19 mouse cellular contexts compared by ENCODE assay signal in genomic region chr8:119809620-119810019, GRCm38 (mm10). TPM values are rescaled to one million over a fixed set of nuclear protein-coding genes. Genes with fewer than 3 reads are reported as not detected.
DNase-seq lines count a peak whose midpoint lies in the region; ATAC-seq and TF ChIP-seq lines count a peak whose summit lies in the region.
"Had no signal": no experiment of that assay in that cellular context is flagged by ENCODE, and none has a peak within 500 bp of the region (broad histone marks: within the 10 kb centered on the region; RNA-seq: fewer than 3 reads in every experiment).

No protein-coding gene starts in this region.

- H3K4me1 ChIP-seq in hindbrain, embryonic 11.5 days (replicated peaks; ENCODE audit: control insufficient read depth, insufficient read depth, low read length), result peaks cover 5% of the 10 kb centered on the region; the same call in 1 of the 2 replicates
- H3K4me1 ChIP-seq in midbrain, embryonic 13.5 days (replicated peaks), result peaks cover 64% of the 10 kb centered on the region
- peaks cover 70% of the 10 kb centered on the region for H3K4me1 ChIP-seq in intestine, embryonic 16.5 days (ENCODE audit: control insufficient read depth, insufficient read depth, low read length)

- no peak for TF ChIP-seq CTCF in layer of hippocampus, adult 2 months (conservative IDR thresholded peaks at IDR 0.05)

- no peak overlapping the region for H3K4me2 ChIP-seq in hindbrain, embryonic 11.5 days (replicated peaks; ENCODE audit: low read depth, low read length)
- no peak overlapping the region for H3K4me2 ChIP-seq in midbrain, embryonic 13.5 days (replicated peaks)
- H3K4me2 ChIP-seq in intestine, embryonic 16.5 days (ENCODE audit: low read depth, low read length), result no peak overlapping the region
- H3K4me2 ChIP-seq: embryonic facial prominence, embryonic 13.5 days had no signal

- no peaks in the 10 kb centered on the region for H3K27me3 ChIP-seq in hindbrain, embryonic 11.5 days (ENCODE audit: control insufficient read depth, insufficient read depth, low read length)
- no peaks in the 10 kb centered on the region for H3K27me3 ChIP-seq in midbrain, embryonic 13.5 days
- H3K27me3 ChIP-seq in intestine, embryonic 16.5 days (replicated peaks; ENCODE audit: control insufficient read depth, insufficient read depth, low read length), result no peaks in the 10 kb centered on the region
- H3K27me3 ChIP-seq: embryonic facial prominence, embryonic 13.5 days had no signal

- peak overlapping the region; percentile 76 for H3K27ac ChIP-seq in layer of hippocampus, adult 2 months
- peak overlapping the region; percentile 60 for H3K27ac ChIP-seq in hindbrain, embryonic 11.5 days (ENCODE audit: low read depth, low read length)
- peak overlapping the region; percentile 47; the same call in 1 of the 2 replicates for H3K27ac ChIP-seq in midbrain, embryonic 13.5 days
- no peak overlapping the region for H3K27ac ChIP-seq in intestine, embryonic 16.5 days (ENCODE audit: low read length)
- H3K27ac ChIP-seq: embryonic facial prominence, embryonic 13.5 days had no signal

- H3K4me3 ChIP-seq in layer of hippocampus, adult 2 months, result no peak overlapping the region
- no peak overlapping the region for H3K4me3 ChIP-seq in hindbrain, embryonic 11.5 days (ENCODE audit: low read depth, low read length)
- no peak overlapping the region for H3K4me3 ChIP-seq in midbrain, embryonic 13.5 days (replicated peaks)
- no peak overlapping the region for H3K4me3 ChIP-seq in intestine, embryonic 16.5 days (ENCODE audit: low read length)
- H3K4me3 ChIP-seq: embryonic facial prominence, embryonic 13.5 days had no signal

- no peak for DNase-seq in layer of hippocampus, adult 2 months (ENCODE audit: low spot score in 2 of 2)
- DNase-seq in layer of hippocampus, adult 11-12 months (ENCODE audit: low spot score), result no peak
- DNase-seq in hindbrain, embryonic 11.5 days (ENCODE audit: low spot score), result no peak
- no peak for DNase-seq in lung, postnatal 36 days
- no peak for DNase-seq in right cerebral cortex, postnatal 14 days
- DNase-seq: adrenal gland, postnatal 25 days; cerebellum, adult 8-10 months; heart, adult 11 months; heart, postnatal 4 days; kidney, adult 18-20 months; kidney, postnatal 36 days; liver; liver, postnatal 0 days; lung, postnatal 14 days; thymus, postnatal 4 days had no signal

- 87% methylated on average over 9 of the region's 9 CpGs for WGBS in hindbrain, embryonic 11.5 days
- 93% methylated on average over 9 of the region's 9 CpGs for WGBS in midbrain, embryonic 13.5 days
- WGBS in intestine, embryonic 16.5 days, result 93% methylated on average over 9 of the region's 9 CpGs

- H3K9ac ChIP-seq in hindbrain, embryonic 11.5 days (ENCODE audit: low read depth, low read length), result no peak overlapping the region
- no peak overlapping the region for H3K9ac ChIP-seq in midbrain, embryonic 13.5 days (replicated peaks)
- no peak overlapping the region for H3K9ac ChIP-seq in intestine, embryonic 16.5 days (ENCODE audit: low read depth, low read length)
- H3K9ac ChIP-seq: embryonic facial prominence, embryonic 13.5 days; liver, postnatal 0 days had no signal

- no peaks in the 10 kb centered on the region for H3K9me3 ChIP-seq in hindbrain, embryonic 11.5 days (ENCODE audit: control insufficient read depth, low read length)
- H3K9me3 ChIP-seq in midbrain, embryonic 13.5 days, result no peaks in the 10 kb centered on the region
- no peaks in the 10 kb centered on the region for H3K9me3 ChIP-seq in intestine, embryonic 16.5 days (ENCODE audit: control insufficient read depth, low read length)
- H3K9me3 ChIP-seq: embryonic facial prominence, embryonic 13.5 days had no signal

- 0 out of 2 replicates have a peak, but pooled peaks cover 2% of the 10 kb centered on the region for H3K36me3 ChIP-seq in hindbrain, embryonic 11.5 days (ENCODE audit: control insufficient read depth, insufficient read depth, low read length)
- H3K36me3 ChIP-seq in midbrain, embryonic 13.5 days, result peaks cover 18% of the 10 kb centered on the region
- peaks cover 3% of the 10 kb centered on the region; the same call in 1 of the 2 replicates for H3K36me3 ChIP-seq in intestine, embryonic 16.5 days (ENCODE audit: control insufficient read depth, insufficient read depth, low read length)

- ATAC-seq in hindbrain, embryonic 11.5 days (ENCODE audit: low FRiP score), result 0 out of 2 replicates have a peak, but pooled peaks have one; percentile 18
- ATAC-seq in midbrain, embryonic 13.5 days, result peak; percentile 19; the same call in 1 of the 2 replicates
- ATAC-seq in intestine, embryonic 16.5 days, result no peak
- ATAC-seq: activated CD4-positive, CD25-positive, alpha-beta regulatory T cell, adult 4 months; liver, postnatal 0 days had no signal

RNA-seq across cellular contexts. Expression of gene Cotl1, which starts 30.7 kb away (rescaled TPM):
- 100 to 1,000 TPM; 138 to 139 TPM for total RNA-seq in layer of hippocampus, adult 2 months (2021)
- polyA plus RNA-seq in hindbrain, embryonic 11.5 days (2014; fragmentation: Nextera tagmentation; extraction: Ambion mirVana), result 458 and 496 TPM in 2 replicates
- polyA plus RNA-seq in midbrain, embryonic 13.5 days (2015; fragmentation: Nextera tagmentation; extraction: Ambion mirVana), result 79.8 and 105 TPM in 2 replicates
- 248 and 262 TPM in 2 replicates for polyA plus RNA-seq in intestine, embryonic 16.5 days (2015; fragmentation: Nextera tagmentation; extraction: Ambion mirVana)

RNA-seq across cellular contexts. Expression of gene Tldc1, which starts 31.4 kb away (rescaled TPM):
- 10 to 100 TPM; 15.2 to 15.5 TPM for total RNA-seq in layer of hippocampus, adult 2 months (2021)
- 7.8 and 8.5 TPM in 2 replicates for polyA plus RNA-seq in hindbrain, embryonic 11.5 days (2014; fragmentation: Nextera tagmentation; extraction: Ambion mirVana)
- 10.9 and 11.0 TPM in 2 replicates for polyA plus RNA-seq in midbrain, embryonic 13.5 days (2015; fragmentation: Nextera tagmentation; extraction: Ambion mirVana)
- 17.8 and 18.1 TPM in 2 replicates for polyA plus RNA-seq in intestine, embryonic 16.5 days (2015; fragmentation: Nextera tagmentation; extraction: Ambion mirVana)

RNA-seq across cellular contexts. Expression of gene Klhl36, which starts 52.4 kb away (rescaled TPM):
- total RNA-seq in layer of hippocampus, adult 2 months (2021), result 1 to 10 TPM; 7.7 to 8.4 TPM
- polyA plus RNA-seq in hindbrain, embryonic 11.5 days (2014; fragmentation: Nextera tagmentation; extraction: Ambion mirVana), result 9.2 and 9.3 TPM in 2 replicates
- 12.7 and 13.0 TPM in 2 replicates for polyA plus RNA-seq in midbrain, embryonic 13.5 days (2015; fragmentation: Nextera tagmentation; extraction: Ambion mirVana)
- polyA plus RNA-seq in intestine, embryonic 16.5 days (2015; fragmentation: Nextera tagmentation; extraction: Ambion mirVana), result 11.5 and 12.2 TPM in 2 replicates
